Mouse (Mus musculus): ENCODE results near the gene Tnrc6a. TPM values are rescaled to one million over a fixed set of nuclear protein-coding genes. Genes with fewer than 3 reads are reported as not detected.

Tnrc6a gene
- polyA plus RNA-seq, 1 experiment, result 84.5 TPM

DNA sequence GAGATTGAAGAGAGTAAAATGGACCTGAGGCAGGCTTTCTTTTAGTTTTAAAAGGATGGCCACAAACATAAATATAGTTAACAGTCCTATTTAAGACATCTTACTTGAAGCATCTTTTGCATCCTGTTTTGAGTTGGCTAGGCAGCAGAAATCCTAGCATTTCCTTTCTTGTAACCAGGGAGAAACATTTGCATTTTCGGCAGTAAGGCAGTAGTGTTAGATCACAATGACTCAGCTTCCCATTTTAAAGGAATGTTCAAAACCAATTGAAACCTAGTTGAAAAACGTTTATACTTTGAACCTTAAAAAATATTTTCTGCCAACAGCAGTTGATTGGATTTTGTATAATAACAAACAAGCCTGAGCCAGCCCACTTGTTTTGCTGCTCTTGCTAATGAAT, 6.5 kb downstream of the Tnrc6a start:
- H3K4me1 ChIP-seq (replicated peaks; ENCODE audit: control insufficient read depth, insufficient read depth, low read length), result peaks cover 2% of the 10 kb centered on the region; the same call in 1 of the 2 replicates
- no peak for DNase-seq
- 19% methylated on average over 2 of the region's 2 CpGs for WGBS
- TF ChIP-seq POLR2A (IDR thresholded peaks at IDR 0.05; ENCODE audit: control insufficient read depth, extremely low read depth, insufficient read depth, low read length, poor library complexity) (no peak), CTCF (IDR thresholded peaks at IDR 0.05; ENCODE audit: borderline replicate concordance, control insufficient read depth, extremely low read depth, insufficient read depth, low read length, poor library complexity) (no peak)
- no peaks in the 10 kb centered on the region for H3K27me3 ChIP-seq (ENCODE audit: control insufficient read depth, insufficient read depth, low read length)
- no peak overlapping the region for H3K27ac ChIP-seq (ENCODE audit: control insufficient read depth, insufficient read depth, low read length)
- H3K4me3 ChIP-seq (ENCODE audit: control insufficient read depth, insufficient read depth, low read length), result no peak overlapping the region
- peaks cover 3% of the 10 kb centered on the region; the same call in 1 of the 2 replicates for H3K36me3 ChIP-seq (ENCODE audit: control insufficient read depth, insufficient read depth, low read length)

- Histone ChIP-seq H3K36me3 (ENCODE audit: control insufficient read depth, insufficient read depth, low read length) (peaks cover 4% of the 10 kb centered on the region; the same call in 1 of the 2 replicates), H3K27me3 (ENCODE audit: control insufficient read depth, insufficient read depth, low read length) (no peaks in the 10 kb centered on the region), H3K4me3 (ENCODE audit: control insufficient read depth, insufficient read depth, low read length) (no peak overlapping the region), H3K27ac (ENCODE audit: control insufficient read depth, insufficient read depth, low read length) (no peak overlapping the region), H3K4me1 (replicated peaks; ENCODE audit: control insufficient read depth, insufficient read depth, low read length) (peaks cover 7% of the 10 kb centered on the region)
- 52% methylated on average over 2 of the region's 2 CpGs for WGBS
- TF ChIP-seq CTCF (IDR thresholded peaks at IDR 0.05; ENCODE audit: borderline replicate concordance, control insufficient read depth, extremely low read depth, insufficient read depth, low read length, poor library complexity) (no peak), POLR2A (IDR thresholded peaks at IDR 0.05; ENCODE audit: control insufficient read depth, extremely low read depth, insufficient read depth, low read length, poor library complexity) (no peak)
- DNase-seq, result no peak
Measured at GRCm38 (mm10) chr7:123132401-123132800, 8.7 kb downstream of the Tnrc6a start.

GRCm38 (mm10) chr7:123134876-123135275, 11.2 kb downstream of the Tnrc6a start:
- no peaks in the 10 kb centered on the region for H3K27me3 ChIP-seq (ENCODE audit: control insufficient read depth, insufficient read depth, low read length)
- peak; percentile 12 for DNase-seq
- peaks cover 12% of the 10 kb centered on the region; the same call in 1 of the 2 replicates for H3K36me3 ChIP-seq (ENCODE audit: control insufficient read depth, insufficient read depth, low read length)
- H3K4me1 ChIP-seq (replicated peaks; ENCODE audit: control insufficient read depth, insufficient read depth, low read length), result peaks cover 9% of the 10 kb centered on the region
- WGBS, result 44% methylated on average over 2 of the region's 2 CpGs
- H3K27ac ChIP-seq (ENCODE audit: control insufficient read depth, insufficient read depth, low read length), result no peak overlapping the region
- TF ChIP-seq CTCF (IDR thresholded peaks at IDR 0.05; ENCODE audit: borderline replicate concordance, control insufficient read depth, extremely low read depth, insufficient read depth, low read length, poor library complexity) (no peak), POLR2A (IDR thresholded peaks at IDR 0.05; ENCODE audit: control insufficient read depth, extremely low read depth, insufficient read depth, low read length, poor library complexity) (no peak)
- no peak overlapping the region for H3K4me3 ChIP-seq (ENCODE audit: control insufficient read depth, insufficient read depth, low read length)

GRCm38 (mm10) chr7:123135655-123136054, 12.0 kb downstream of the Tnrc6a start:
- Histone ChIP-seq H3K27ac (ENCODE audit: control insufficient read depth, insufficient read depth, low read length) (no peak overlapping the region), H3K4me1 (replicated peaks; ENCODE audit: control insufficient read depth, insufficient read depth, low read length) (peaks cover 9% of the 10 kb centered on the region), H3K4me3 (ENCODE audit: control insufficient read depth, insufficient read depth, low read length) (no peak overlapping the region), H3K27me3 (ENCODE audit: control insufficient read depth, insufficient read depth, low read length) (no peaks in the 10 kb centered on the region), H3K36me3 (ENCODE audit: control insufficient read depth, insufficient read depth, low read length) (peaks cover 13% of the 10 kb centered on the region; the same call in 1 of the 2 replicates)
- WGBS, result 60% methylated on average over 3 of the region's 3 CpGs
- no peak for DNase-seq
- TF ChIP-seq POLR2A (IDR thresholded peaks at IDR 0.05; ENCODE audit: control insufficient read depth, extremely low read depth, insufficient read depth, low read length, poor library complexity), result no peak
- TF ChIP-seq CTCF (IDR thresholded peaks at IDR 0.05; ENCODE audit: borderline replicate concordance, control insufficient read depth, extremely low read depth, insufficient read depth, low read length, poor library complexity), result no peak

GRCm38 (mm10) chr7:123138001-123138400, 14.3 kb downstream of the Tnrc6a start:
- WGBS, result 32% methylated on average over 4 of the region's 4 CpGs
- H3K4me1 ChIP-seq (replicated peaks; ENCODE audit: control insufficient read depth, insufficient read depth, low read length), result peaks cover 9% of the 10 kb centered on the region

DNA sequence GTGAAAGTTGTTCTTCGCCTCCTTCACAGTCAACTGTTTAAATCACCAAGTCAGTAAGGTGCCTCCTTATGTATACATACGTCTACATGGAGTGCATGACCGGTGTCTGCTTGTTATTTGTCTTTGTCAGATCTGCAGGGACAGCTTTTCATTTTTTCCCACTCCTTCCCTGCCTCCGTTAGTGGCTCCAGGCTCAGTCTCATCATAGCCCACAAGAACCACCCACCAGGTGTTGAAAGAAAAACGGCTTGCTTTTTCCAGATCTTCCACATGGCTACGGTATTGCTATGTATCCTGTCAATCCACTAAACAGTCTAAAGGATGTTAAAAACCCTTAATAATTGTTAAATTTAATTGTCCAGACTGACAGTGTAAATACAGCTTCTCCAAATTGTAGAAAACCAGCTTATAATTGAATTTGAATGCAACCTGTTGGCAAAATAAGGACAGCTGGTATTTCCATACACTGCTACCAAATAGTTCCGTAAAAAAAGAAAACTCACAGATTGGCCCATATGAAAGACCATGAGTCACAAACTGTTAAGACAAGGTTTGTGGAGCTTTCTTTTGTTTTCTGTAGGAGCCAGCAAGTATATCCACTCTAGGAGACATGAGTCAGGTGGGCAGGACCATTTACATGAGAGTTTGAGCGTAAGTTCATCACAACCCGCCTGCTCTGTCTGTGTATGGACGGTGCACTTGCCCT, 22.6 kb downstream of the Tnrc6a start:
- H3K4me3 ChIP-seq (ENCODE audit: control insufficient read depth, insufficient read depth, low read length), result no peak overlapping the region
- H3K36me3 ChIP-seq (ENCODE audit: control insufficient read depth, insufficient read depth, low read length), result peaks cover 8% of the 10 kb centered on the region; the same call in 1 of the 2 replicates
- no peak overlapping the region for H3K27ac ChIP-seq (ENCODE audit: control insufficient read depth, insufficient read depth, low read length)
- no peak for DNase-seq
- WGBS, result 96% methylated on average over 10 of the region's 10 CpGs
- no peaks in the 10 kb centered on the region for H3K27me3 ChIP-seq (ENCODE audit: control insufficient read depth, insufficient read depth, low read length)
- no peak for TF ChIP-seq POLR2A (IDR thresholded peaks at IDR 0.05; ENCODE audit: control insufficient read depth, extremely low read depth, insufficient read depth, low read length, poor library complexity)
- no peak for TF ChIP-seq CTCF (IDR thresholded peaks at IDR 0.05; ENCODE audit: borderline replicate concordance, control insufficient read depth, extremely low read depth, insufficient read depth, low read length, poor library complexity)
- H3K4me1 ChIP-seq (replicated peaks; ENCODE audit: control insufficient read depth, insufficient read depth, low read length), result no peaks in the 10 kb centered on the region

More at GRCm38 (mm10) chr7:123138001-123138400, 14.3 kb downstream of the Tnrc6a start:
- DNase-seq, result peak; percentile 35
- TF ChIP-seq CTCF (IDR thresholded peaks at IDR 0.05; ENCODE audit: borderline replicate concordance, control insufficient read depth, extremely low read depth, insufficient read depth, low read length, poor library complexity) (no peak), POLR2A (IDR thresholded peaks at IDR 0.05; ENCODE audit: control insufficient read depth, extremely low read depth, insufficient read depth, low read length, poor library complexity) (no peak)
- Histone ChIP-seq H3K27me3 (ENCODE audit: control insufficient read depth, insufficient read depth, low read length) (no peaks in the 10 kb centered on the region), H3K36me3 (ENCODE audit: control insufficient read depth, insufficient read depth, low read length) (0 out of 2 replicates have a peak, but pooled peaks cover 10% of the 10 kb centered on the region), H3K27ac (ENCODE audit: control insufficient read depth, insufficient read depth, low read length) (no peak overlapping the region), H3K4me3 (ENCODE audit: control insufficient read depth, insufficient read depth, low read length) (no peak overlapping the region)

All from thymus, adult 2 months (tissue).